Mouse (Mus musculus): ENCODE measurements around the gene Ttll12. TPM values are rescaled to one million over a fixed set of nuclear protein-coding genes. Genes with fewer than 3 reads are reported as not detected.

The Ttll12 gene
- polyA plus RNA-seq, 1 experiment from 2014 or later, result 46.3 TPM

DNA sequence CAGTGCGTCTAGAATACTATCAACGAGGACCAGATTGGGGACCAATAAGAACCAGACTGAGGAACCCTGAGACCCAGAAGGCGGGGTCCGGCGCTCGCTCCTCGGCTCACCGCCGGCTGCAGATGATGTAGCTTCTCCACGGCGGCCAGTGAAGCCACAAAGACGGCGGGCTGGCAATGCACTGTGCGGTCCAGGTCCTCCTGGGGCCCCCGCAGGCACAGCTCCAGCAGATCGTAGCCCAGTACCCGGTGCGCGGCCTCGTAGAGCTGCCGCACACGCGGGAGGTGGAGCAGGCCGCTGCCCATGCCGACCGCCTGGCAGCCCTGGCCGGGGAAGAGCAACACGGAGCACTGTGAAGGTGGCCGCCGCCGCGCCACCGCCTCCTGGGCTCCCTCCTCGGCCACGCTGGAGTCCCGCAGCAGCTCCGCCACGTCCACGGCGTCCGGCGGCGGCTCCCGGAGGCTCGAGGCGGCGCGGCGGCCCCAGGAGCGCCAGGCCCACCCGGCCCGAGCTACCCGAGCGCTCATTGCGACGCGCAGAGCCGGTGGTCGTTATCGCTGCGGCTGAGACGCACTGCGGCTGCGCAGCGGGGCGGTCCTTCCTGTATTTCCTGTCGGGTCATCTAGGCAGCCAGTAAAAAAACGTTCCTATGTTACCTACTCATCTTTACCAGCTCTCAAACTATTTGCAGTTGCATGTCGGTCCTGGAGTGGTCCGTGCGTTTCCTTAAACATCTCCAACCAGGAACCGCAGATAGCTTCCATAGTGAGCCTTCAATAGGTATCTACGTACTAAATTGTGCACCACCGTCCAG, 39.6 kb downstream of the Ttll12 start:
- ATAC-seq (ENCODE audit: low FRiP score, low read depth), result peak; percentile 91
- H3K4me3 ChIP-seq, result peak overlapping the region; percentile 87
- H3K27me3 ChIP-seq, result no peaks in the 10 kb centered on the region
- H3K27ac ChIP-seq (replicated peaks), result peak overlapping the region; percentile 94
- under 1% methylated on average over 72 of the region's 74 CpGs for WGBS
- H3K36me3 ChIP-seq, result peaks cover 6% of the 10 kb centered on the region; the same call in 1 of the 2 replicates
- H3K4me2 ChIP-seq, result peak overlapping the region; percentile 89
- H3K9me3 ChIP-seq, result no peaks in the 10 kb centered on the region
- H3K9ac ChIP-seq, result peak overlapping the region; percentile 96
- peaks cover 23% of the 10 kb centered on the region for H3K4me1 ChIP-seq (replicated peaks)

- Histone ChIP-seq H3K4me1 (replicated peaks) (peaks cover 23% of the 10 kb centered on the region), H3K4me3 (no peak overlapping the region), H3K27ac (replicated peaks) (no peak overlapping the region), H3K36me3 (peaks cover 21% of the 10 kb centered on the region), H3K4me2 (no peak overlapping the region), H3K9me3 (no peaks in the 10 kb centered on the region), H3K27me3 (no peaks in the 10 kb centered on the region), H3K9ac (no peak overlapping the region)
- ATAC-seq (ENCODE audit: low FRiP score, low read depth), result no peak
Observed at GRCm38 (mm10) chr15:83553831-83554230, 41.1 kb downstream of the Ttll12 start.

- peaks cover 18% of the 10 kb centered on the region for H3K4me1 ChIP-seq (replicated peaks)
- H3K9ac ChIP-seq, result no peak overlapping the region
- no peak overlapping the region for H3K27ac ChIP-seq (replicated peaks)
- 92% methylated on average over 2 of the region's 2 CpGs for WGBS
- H3K4me3 ChIP-seq, result no peak overlapping the region
- no peak for ATAC-seq (ENCODE audit: low FRiP score, low read depth)
- H3K27me3 ChIP-seq, result no peaks in the 10 kb centered on the region
- no peak overlapping the region for H3K4me2 ChIP-seq
- peaks cover 37% of the 10 kb centered on the region for H3K36me3 ChIP-seq
- H3K9me3 ChIP-seq, result no peaks in the 10 kb centered on the region
Observed at GRCm38 (mm10) chr15:83550137-83550536, 44.8 kb downstream of the Ttll12 start.

DNA sequence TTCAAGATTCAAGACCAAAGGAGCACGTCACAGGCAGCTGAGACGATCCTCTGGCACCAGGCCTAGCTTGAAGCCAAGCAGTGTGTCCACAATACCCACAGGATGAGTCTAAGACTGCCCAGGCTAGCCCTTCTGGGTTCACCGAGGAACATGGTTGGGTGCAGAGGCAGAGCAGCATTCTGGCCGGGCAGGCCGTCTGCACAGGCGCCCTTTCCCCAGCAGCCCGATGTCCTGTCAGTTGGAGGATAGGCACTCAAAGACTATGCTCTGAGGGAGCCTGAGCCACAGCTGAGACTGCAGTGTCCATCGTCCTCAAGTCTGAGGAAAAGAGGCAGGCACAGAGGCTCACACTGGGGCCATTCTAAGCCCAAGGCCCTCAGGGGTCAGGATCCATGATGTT, 47.8 kb downstream of the Ttll12 start:
- H3K36me3 ChIP-seq, result peaks cover 37% of the 10 kb centered on the region
- H3K9ac ChIP-seq, result no peak overlapping the region
- WGBS, result 94% methylated on average over 8 of the region's 8 CpGs
- H3K4me3 ChIP-seq, result no peak overlapping the region
- no peak overlapping the region for H3K27ac ChIP-seq (replicated peaks)
- H3K9me3 ChIP-seq, result no peaks in the 10 kb centered on the region
- no peaks in the 10 kb centered on the region for H3K4me1 ChIP-seq (replicated peaks)
- H3K27me3 ChIP-seq, result no peaks in the 10 kb centered on the region
- H3K4me2 ChIP-seq, result no peak overlapping the region
- ATAC-seq (ENCODE audit: low FRiP score, low read depth), result no peak

DNA sequence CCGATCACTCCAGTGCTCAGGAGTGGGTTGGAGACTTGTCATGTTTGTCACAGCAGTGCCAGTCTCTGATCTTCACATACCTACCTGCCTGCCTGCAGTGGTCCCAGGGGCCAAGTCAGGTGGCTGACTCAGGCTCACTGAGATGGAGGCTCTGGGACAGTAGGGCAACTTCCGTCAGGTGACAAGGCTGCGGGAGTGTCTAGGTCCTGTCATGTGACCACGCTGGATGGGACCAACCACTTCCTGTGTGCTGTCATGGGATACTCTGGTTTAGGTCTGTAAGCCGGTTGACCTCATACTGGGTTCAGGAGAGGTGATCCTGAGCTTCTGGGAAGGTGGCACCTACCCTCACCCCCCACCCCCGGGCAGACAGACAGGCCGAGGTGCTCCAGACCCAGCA, 48.9 kb downstream of the Ttll12 start:
- Histone ChIP-seq H3K27me3 (no peaks in the 10 kb centered on the region), H3K9me3 (no peaks in the 10 kb centered on the region), H3K4me2 (no peak overlapping the region), H3K4me1 (replicated peaks) (no peaks in the 10 kb centered on the region), H3K9ac (no peak overlapping the region), H3K4me3 (no peak overlapping the region), H3K36me3 (peaks cover 37% of the 10 kb centered on the region), H3K27ac (replicated peaks) (no peak overlapping the region)
- WGBS, result 97% methylated on average over 7 of the region's 7 CpGs
- ATAC-seq (ENCODE audit: low FRiP score, low read depth), result no peak; the same call in 1 of the 2 replicates

DNA sequence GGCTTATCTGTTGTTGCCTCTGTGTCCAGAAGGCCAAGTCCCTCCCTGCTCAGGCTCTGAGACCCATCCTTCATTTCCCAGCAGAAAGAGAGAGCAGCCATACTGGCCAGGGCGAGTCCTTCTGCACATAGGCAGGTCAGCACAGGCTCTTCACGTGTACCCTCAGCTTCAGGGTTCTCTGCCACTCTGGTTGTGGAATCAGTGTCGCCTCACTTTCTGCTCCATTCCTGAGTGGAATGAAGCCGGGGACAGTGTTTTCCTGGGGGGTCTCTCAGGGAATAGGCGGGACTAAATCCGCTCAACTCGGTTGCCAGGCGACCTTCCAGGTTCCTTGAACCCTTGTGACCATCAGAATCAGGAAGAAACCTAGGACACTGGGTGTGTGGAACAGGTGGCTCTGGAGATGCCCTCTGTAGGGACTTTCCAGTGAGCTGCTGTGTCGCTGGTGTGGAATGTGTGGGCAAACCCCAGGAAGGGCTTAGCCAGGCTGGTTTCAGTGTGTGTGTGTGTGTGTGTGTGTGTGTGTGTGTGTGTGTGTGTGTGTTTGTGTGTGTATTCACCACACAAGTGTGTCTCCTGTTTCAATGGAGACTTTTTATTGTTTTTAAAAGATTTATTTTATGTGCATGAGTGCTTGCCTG, 53.2 kb downstream of the Ttll12 start:
- peaks cover 6% of the 10 kb centered on the region for H3K36me3 ChIP-seq
- H3K27me3 ChIP-seq, result no peaks in the 10 kb centered on the region
- no peak for ATAC-seq (ENCODE audit: low FRiP score, low read depth)
- H3K9ac ChIP-seq, result no peak overlapping the region
- H3K4me3 ChIP-seq, result no peak overlapping the region
- no peak overlapping the region for H3K27ac ChIP-seq (replicated peaks)
- 83% methylated on average over 9 of the region's 9 CpGs for WGBS
- H3K4me2 ChIP-seq, result no peak overlapping the region
- no peaks in the 10 kb centered on the region for H3K9me3 ChIP-seq
- no peaks in the 10 kb centered on the region for H3K4me1 ChIP-seq (replicated peaks)

DNA sequence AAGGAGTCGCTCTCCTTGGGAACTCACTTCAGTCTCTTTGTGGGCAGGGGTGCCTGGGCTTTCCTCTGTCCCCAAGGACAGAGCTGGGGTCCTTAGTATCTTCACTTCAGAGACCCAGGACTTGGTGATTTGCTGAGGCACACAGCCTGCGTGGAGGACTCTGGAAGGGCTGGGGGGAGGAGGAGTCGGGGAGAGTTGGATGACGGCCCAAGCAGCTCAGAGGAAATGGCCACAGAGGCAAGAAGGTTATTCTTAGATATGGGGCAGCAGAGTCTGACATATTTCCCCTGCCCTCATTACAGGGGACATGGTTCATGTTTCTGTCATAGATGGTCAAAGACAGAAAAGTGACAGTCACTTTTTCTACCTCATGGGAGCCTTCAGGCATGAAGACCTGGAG, 55.1 kb downstream of the Ttll12 start:
- Histone ChIP-seq H3K4me1 (replicated peaks) (no peaks in the 10 kb centered on the region), H3K36me3 (no peaks in the 10 kb centered on the region), H3K27ac (replicated peaks) (no peak overlapping the region), H3K4me3 (no peak overlapping the region), H3K9me3 (no peaks in the 10 kb centered on the region), H3K4me2 (no peak overlapping the region), H3K27me3 (no peaks in the 10 kb centered on the region), H3K9ac (no peak overlapping the region)
- no peak for ATAC-seq (ENCODE audit: low FRiP score, low read depth)
- 74% methylated on average over 4 of the region's 4 CpGs for WGBS

GRCm38 (mm10) chr15:83538855-83539254, 56.1 kb downstream of the Ttll12 start:
- no peak overlapping the region for H3K4me3 ChIP-seq

DNA sequence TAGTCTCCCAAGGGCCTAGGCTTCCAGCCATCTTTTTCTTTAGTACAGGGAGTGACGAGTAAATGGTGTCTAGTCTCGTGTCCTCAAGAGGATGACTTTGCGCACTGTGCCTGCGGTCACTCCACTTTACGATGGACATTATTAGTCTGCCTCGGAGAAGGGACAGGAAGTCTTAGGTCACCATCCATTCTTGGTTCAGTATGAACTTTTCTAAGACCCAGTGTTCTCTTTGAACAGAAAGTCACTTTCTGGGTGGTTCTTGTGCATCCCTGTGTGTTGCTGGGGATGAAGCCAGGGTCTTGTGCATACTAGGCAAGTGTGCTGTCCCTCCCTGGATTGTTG, 59.1 kb downstream of the Ttll12 start:
- ATAC-seq (ENCODE audit: low FRiP score, low read depth), result no peak
- Histone ChIP-seq H3K4me2 (no peak overlapping the region), H3K36me3 (no peaks in the 10 kb centered on the region), H3K27me3 (no peaks in the 10 kb centered on the region), H3K27ac (replicated peaks) (no peak overlapping the region), H3K4me1 (replicated peaks) (no peaks in the 10 kb centered on the region), H3K9ac (no peak overlapping the region), H3K9me3 (no peaks in the 10 kb centered on the region), H3K4me3 (no peak overlapping the region)
- WGBS, result 92% methylated on average over 6 of the region's 6 CpGs

More at GRCm38 (mm10) chr15:83538855-83539254, 56.1 kb downstream of the Ttll12 start:
- WGBS, result 100% methylated on average over 2 of the region's 2 CpGs
- Histone ChIP-seq H3K4me2 (no peak overlapping the region), H3K36me3 (no peaks in the 10 kb centered on the region), H3K9me3 (no peaks in the 10 kb centered on the region), H3K9ac (no peak overlapping the region), H3K4me1 (replicated peaks) (no peaks in the 10 kb centered on the region), H3K27me3 (no peaks in the 10 kb centered on the region), H3K27ac (replicated peaks) (no peak overlapping the region)
- ATAC-seq (ENCODE audit: low FRiP score, low read depth), result no peak

- H3K9ac ChIP-seq, result no peak overlapping the region
- H3K4me2 ChIP-seq, result no peak overlapping the region
- no peak overlapping the region for H3K27ac ChIP-seq (replicated peaks)
- no peaks in the 10 kb centered on the region for H3K36me3 ChIP-seq
- H3K4me3 ChIP-seq, result no peak overlapping the region
- no peak for ATAC-seq (ENCODE audit: low FRiP score, low read depth)
- no peaks in the 10 kb centered on the region for H3K9me3 ChIP-seq
- 82% methylated on average over 17 of the region's 17 CpGs for WGBS
- no peaks in the 10 kb centered on the region for H3K27me3 ChIP-seq
- H3K4me1 ChIP-seq (replicated peaks), result no peaks in the 10 kb centered on the region
Observed at GRCm38 (mm10) chr15:83534960-83535889, 59.7 kb downstream of the Ttll12 start.

DNA sequence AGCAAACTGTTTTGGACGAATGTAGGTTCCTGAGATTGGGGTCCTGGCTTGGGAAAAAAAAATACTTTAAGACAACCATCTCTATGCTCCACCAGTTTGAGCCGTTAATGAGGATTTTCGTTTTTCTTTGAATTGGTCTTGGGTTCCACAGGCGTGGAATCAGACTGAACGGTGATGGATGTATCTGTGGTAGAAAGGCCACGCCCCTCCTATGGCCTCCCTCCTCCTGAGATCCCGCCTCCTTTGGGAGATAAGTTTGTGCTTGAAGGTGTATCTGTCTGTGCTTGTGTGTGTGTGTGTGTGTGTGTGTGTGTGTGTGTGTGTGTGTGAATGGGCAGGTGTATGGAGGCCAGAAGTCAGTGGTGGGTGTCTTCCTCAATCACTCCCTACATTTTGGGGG, 62.4 kb downstream of the Ttll12 start:
- Histone ChIP-seq H3K27ac (replicated peaks) (no peak overlapping the region), H3K36me3 (no peaks in the 10 kb centered on the region), H3K4me2 (no peak overlapping the region), H3K9ac (no peak overlapping the region), H3K27me3 (peaks cover 14% of the 10 kb centered on the region), H3K9me3 (no peaks in the 10 kb centered on the region), H3K4me3 (no peak overlapping the region), H3K4me1 (replicated peaks) (no peaks in the 10 kb centered on the region)
- no peak for ATAC-seq (ENCODE audit: low FRiP score, low read depth)
- WGBS, result 81% methylated on average over 7 of the region's 7 CpGs

GRCm38 (mm10) chr15:83531961-83532469, 62.9 kb downstream of the Ttll12 start:
- WGBS, result 92% methylated on average over 4 of the region's 5 CpGs
- Histone ChIP-seq H3K36me3 (no peaks in the 10 kb centered on the region), H3K9ac (no peak overlapping the region), H3K4me3 (no peak overlapping the region), H3K9me3 (no peaks in the 10 kb centered on the region), H3K4me1 (replicated peaks) (peaks cover 4% of the 10 kb centered on the region), H3K27me3 (peaks cover 20% of the 10 kb centered on the region), H3K27ac (replicated peaks) (no peak overlapping the region), H3K4me2 (no peak overlapping the region)
- no peak for ATAC-seq (ENCODE audit: low FRiP score, low read depth)
